Mouse (Mus musculus) layer of hippocampus, adult 11-12 months (tissue): Measurements from ENCODE around the gene Cnn3.

Experiments used
- DNase-seq: peaks from one replicate; pipeline ENCODE4 v3.0.0; 2022; ENCODE audit warnings: low spot score

Gene Cnn3

DNA sequence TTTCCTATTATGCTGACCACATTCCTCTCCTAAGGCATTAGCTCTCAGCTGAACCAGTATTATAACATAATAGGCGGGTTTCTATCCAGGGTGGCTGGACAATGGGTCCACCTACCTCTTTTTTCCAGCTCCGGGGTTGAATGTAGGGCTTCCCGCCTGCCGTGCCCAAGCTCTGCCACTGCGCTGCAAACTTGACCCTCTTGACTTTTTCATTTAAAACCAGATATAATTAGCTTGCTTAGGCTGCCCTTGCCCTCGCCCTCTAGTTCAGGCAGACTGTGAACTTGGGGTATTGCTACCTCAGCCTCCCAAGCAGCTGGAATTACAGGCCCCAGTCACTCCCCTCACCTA is 8.1 kb upstream of the Cnn3 start:
- no peak for DNase-seq

DNA sequence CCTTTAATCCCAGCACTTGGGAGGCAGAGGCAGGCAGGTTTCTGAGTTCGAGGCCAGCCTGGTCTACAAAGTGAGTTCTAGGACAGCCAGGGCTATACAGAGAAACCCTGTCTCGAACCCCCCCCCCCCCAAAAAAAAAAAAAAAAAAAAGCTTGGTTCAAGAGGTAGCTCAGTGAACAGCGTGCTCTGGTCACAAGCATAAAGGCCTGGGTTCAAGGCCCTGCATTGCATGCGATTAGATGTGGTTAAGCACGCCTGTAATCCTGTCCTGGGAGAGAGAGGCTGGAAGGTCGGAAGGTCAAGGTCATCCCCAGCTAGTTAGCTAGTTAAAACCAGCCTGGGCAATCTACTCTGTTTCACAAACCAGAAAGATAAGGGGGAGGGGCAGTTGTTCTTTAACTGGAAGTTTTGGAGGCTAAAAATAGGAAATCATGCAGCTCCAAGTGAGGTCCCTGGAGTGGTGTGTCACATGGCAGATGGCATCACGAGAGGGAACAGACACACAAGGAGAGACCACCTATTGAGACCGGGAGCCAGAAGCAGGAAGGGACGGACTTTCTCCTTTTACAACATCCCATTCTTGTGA is 7.4 kb upstream of the Cnn3 start:
- no peak for DNase-seq

DNA sequence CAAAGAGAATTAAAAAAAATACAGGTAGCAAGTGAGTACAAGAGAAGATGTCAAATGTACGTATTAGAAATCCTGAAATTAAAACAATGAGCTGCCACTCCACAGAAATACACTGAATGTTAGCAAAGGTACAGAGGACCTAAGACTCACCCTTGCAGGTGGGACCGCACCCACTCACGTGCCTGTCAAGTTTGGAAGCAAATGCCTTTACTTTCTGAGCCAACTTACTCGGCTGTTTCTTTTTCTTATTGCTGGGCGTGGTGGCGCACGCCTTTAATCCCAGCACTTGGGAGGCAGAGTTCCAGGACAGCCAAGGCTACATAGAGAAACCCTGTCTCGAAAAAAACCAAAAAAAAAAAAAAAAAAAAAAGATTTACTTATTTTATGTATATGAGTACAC is 3.9 kb upstream of the Cnn3 start:
- no peak for DNase-seq

DNA sequence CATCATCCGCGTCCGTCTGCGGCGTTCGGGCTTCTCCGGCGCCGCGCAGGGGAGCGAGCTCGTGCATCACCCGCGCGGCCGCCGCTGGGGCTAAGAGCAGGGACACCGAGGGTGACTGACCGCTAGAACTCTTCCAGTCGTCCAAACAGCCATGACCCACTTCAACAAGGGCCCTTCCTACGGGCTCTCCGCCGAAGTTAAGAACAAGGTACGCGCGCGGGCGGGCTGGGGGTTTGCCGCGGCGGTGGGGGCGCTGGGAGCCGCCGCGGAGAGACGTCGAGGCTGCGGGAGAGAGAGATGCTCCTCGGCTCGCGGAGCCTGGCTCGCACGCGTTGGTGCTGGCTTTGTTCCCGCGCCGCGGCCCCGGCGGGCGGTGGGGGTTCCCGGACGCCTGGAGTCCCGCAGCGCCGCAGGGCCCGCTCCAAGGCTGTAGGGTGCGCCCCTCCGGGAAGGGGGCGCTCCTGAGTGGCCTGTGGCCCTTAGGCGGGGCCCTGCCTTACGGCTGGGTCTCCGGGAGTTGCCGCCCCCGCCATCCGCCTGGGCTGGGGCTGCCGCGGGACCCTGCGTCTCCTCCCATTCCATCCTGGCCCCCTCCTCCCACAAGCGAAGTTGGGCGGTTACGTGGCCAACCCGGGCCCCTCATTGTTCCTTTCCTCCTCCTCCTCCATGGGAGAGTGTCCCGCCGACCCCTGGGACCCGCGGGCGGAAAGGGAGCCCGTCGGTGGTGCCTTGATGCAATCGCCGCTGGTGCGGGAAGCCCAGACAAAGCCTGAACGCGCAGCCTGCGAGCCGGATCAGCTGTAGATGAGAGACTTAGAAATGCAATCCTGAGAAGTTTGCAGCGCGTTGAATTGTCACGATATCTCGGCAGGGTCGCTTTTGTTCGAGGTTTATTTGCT is 573 bp downstream of the Cnn3 start:
- peak; percentile 70 for DNase-seq

DNA sequence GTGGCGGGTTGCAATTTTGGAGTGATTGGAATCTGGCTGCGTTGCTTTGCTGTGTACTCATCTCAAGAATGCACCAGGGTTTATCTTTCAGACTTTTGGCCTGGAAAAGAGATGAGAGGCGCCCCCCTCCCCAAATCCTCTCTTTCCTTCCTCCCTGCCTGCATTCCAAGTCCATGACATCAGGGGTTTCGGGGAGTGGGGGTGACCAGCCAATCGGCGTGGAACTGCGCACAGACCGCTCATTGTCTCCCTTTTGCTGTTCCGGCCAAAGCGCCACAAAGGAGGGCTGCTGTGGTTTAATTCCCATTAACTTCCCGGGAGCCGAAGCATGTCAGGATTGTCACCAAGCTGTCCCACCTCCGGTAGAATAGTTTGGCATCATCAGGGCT is 1.2 kb downstream of the Cnn3 start:
- DNase-seq, result peak; percentile 61

DNA sequence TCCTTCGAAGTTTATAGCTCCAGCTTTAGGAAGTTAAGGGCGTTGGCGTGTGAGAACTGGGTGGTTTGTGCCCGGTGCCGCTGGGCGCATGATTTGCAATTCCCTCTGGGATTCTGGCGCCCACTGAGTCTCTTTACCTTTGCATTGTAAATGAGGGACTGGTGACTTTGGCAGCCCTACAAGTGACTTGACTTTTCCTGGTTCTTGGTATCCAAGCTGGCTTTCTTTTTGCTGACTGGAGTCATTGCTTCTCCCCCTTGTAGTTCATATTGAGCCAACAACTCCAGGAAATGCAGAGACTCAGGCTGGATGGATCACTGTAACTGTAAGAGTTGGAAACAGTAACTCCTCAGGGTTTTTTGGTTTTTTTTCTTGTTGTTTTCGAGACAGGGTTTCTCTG is 1.9 kb downstream of the Cnn3 start:
- DNase-seq, result no peak

DNA sequence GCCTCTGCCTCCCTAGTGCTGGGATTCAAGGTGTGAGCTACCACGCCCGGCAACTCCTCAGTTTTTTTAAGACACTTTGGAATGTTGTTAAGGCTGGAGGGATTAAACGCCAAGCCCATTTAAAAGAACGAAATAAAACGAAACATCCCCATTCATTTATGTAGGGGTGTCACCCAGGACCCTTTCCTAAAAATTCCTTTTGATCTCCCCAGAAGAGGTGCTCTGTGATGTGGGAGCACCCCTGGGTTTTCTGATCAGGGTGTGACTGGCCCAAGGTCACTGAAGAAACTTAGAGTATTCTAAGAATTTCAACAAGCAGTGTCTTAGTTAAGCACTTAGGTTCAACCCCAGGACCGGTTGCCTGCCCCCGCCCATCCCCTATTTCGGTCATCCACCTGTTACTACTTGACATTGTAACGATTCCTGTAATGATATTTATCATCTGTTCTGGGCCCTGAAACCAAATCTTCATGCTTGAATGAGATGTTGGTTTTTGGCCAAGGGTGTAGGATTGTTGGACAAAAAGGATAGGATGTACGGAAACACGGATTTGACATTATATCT is 2.5 kb downstream of the Cnn3 start:
- DNase-seq, result no peak

DNA sequence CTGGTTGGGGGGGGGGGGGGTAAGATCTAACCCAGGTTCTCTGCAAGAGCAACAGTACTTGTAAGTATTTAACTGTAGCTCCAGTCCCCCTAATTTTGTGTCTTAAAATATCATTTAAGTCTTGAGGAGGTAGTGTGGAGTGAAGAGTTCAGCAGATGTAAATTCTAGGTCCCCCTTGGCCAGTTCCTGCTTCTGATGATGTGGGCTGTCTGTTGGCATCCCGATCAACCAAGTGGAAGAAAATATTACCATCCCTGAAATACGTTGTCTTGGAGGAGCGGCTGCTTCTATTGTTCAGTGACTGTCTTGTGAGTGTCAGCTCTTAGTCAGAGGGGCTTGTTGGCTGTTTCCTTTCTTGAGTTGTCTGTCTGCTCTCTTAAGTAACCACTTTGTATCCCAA is 3.2 kb downstream of the Cnn3 start:
- no peak for DNase-seq

DNA sequence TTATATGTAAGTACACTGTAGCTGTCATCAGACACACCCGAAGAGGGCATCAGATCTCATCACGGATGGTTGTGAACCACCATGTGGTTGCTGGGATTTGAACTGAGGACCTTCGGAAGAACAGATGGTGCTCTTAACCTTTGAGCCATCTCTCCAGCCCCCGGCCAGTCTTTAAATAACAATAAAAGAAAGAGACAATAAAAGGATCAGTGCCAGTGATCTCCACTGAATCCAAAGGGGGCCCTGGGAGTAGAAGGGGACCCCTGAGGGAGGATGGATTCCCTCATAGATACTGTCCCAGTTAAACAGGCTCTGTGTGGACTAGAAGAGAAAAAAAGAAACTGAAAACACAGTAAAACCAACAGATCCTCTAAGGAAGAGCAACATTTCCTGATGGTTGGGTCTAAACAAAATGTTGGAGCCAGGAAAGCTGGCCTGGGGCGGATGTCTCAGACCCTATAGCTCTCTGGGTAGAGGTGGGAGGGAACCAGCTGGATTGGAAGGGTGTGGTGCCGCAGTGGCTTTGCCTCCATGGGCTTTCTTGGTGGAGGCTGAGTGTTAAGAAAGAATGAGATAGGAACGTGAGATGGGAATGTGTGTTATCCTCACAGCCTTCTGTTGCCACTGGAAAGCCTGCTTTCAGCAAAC is 4.1 kb downstream of the Cnn3 start:
- DNase-seq, result no peak

DNA sequence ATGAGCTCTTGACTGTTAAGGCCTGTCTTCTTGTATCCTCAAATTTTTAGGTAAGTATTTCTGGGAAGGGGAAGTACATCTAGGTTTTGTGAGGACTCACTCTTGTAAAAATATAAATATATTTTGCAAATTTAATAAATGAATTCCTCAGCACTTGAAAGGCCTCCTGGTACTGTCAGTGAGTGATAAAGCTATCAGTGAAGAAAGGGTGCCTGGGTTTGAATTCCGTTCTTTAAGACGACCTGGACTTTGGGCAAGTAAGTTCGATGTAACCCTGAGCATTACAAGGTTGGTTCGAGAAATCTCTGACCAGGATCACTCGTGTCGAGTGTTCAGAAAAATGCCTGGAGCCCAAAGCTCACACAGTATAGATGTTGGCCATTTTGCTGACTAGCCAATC is 7.1 kb downstream of the Cnn3 start:
- no peak for DNase-seq

DNA sequence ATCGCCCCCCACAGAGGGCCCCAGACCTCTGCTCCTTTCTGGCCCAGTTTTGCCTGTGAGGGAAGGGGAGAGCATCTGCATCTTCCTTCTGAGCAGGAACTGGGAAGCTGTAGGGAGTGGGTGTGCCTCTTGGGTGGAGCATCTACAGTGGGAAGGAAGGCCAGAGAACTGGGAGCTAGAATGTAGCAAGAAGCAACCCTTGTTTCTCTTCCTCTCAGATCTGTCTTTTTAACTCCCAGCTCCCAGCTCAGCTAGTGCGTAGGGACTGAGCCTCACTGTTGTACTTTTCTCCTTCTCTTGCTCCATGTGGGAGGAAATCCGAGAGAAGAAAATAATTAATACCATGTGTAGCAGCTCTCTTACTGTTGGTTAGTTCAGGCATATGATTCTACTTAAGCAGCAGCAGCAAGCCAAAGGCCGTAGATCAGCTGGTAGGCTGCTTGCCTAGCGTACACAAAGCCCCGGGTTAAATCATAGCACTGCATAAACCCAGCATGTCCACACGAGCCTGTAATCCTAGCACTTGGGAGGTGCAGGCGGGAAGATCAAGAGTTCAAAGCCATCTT is 7.8 kb downstream of the Cnn3 start:
- DNase-seq, result no peak

DNA sequence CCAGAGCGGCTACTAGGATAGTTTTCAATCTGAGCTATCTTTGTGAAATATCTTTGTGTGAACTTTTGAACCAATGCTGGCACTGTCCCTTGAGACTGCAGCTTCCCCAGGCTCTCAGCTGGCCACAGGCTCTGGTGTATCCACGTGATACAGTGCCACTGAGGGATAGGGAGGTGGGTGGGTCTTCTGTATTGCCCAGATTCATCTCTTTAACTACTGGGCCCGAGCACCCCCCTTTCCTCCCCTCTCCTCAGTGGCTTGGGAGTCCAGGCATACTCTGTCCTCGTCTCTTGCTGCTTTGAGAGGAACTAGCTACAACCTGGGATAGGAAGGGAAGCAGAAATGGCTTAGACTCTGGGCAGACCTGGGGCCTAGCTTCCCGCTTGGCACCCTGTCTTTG is 9.0 kb downstream of the Cnn3 start:
- DNase-seq, result no peak

DNA sequence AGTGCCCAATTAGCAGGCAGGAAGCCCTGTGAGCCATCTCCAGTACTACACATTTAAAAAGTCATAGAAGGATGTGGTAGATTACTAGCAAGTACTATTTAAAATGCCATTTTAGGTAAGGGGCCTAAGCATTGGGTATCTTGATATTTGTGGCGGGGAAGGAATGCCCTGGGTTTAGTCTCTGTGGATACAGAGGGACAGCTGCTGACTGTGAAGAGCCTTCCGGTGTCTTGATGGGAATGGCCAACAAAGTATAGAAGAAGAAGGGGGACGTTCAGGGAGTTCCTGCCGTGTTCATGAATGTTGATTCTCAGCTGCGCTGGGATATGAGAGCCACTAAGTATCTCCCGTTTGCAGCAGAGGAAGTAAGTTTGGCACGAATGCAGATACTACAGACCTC is 10.8 kb downstream of the Cnn3 start:
- DNase-seq, result no peak

DNA sequence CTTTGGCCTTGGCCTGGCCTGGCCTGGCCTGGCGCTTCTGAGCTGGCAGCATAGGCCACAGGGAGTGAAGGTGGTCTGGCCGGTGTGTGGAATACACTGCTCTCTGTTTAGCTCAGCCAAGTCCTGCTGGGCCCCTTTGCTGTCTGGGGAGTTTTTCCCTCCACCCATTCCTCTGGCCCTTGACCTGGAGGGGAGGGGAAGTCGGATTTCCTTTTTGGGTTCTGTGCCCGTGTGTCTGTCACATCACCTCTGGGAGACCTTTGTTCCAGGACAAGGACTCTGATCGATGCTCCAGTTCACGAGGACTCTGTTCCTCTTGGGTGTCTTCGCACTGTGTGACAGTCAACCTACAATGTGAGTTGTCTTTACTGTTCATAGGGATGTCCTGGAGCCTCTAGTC is 11.7 kb downstream of the Cnn3 start:
- no peak for DNase-seq

DNA sequence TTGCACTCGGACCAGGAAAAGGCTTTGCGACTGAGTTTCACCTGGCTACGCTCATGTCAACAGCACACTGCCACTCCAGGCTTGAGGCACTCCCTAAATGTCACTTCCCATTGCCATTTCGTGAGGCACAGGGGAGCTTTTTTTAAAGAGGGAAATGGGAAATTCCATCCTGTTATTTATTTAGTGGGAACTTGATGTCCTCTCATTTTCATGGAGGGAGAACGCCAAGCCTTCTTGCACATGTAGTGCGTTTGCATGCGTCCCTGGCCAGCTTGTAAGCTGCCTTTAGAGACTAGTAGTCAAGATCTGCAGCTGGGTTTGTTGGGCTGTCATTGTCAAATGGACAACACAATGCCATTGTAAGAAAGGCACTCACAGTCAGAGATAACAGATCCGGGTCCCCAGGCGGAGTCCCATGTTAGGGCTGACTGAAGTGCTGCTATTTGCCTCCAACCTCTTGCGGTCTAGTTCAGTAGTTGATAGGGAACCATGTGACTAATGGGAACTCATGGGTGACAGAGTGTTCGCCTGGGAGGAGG is 13.4 kb downstream of the Cnn3 start:
- no peak for DNase-seq

DNA sequence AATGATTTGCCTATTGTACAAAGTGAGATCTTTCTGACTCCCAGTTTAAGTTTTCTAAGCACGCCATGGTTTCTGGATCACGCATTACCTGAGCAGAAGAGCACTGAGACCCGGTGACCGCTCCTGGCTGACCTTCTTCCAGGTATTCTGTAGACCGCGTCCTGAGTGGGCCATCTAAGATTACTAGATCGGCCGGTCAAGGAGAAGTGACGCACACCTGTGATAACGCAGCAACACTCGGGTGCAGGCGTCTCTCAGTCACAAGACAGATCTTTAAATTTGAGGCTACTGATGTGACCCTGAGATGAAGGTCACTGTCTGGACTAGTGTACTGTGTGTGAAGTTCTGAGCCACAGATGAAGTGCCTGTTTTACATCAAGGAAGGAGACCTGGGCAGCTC is 15.2 kb downstream of the Cnn3 start:
- DNase-seq, result no peak

DNA sequence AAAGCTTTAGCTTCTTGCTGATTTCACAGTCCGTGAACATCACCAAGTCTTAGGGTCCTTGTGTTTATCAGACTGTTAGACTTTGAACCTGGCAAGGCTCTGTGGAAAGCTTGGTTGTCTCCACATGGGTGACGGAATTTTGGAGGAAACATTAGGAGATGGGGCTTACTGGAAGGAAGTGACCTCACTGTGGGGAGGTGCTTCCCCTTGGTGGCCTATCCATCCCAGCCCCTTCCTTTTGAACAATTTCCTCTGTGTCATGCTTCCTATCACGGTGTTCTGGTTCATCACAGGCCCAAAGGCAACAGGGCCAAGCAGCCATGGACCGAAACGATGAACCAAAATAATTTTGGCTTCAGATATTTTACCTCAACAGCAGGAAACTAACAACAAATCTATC is 16.0 kb downstream of the Cnn3 start:
- DNase-seq, result no peak

DNA sequence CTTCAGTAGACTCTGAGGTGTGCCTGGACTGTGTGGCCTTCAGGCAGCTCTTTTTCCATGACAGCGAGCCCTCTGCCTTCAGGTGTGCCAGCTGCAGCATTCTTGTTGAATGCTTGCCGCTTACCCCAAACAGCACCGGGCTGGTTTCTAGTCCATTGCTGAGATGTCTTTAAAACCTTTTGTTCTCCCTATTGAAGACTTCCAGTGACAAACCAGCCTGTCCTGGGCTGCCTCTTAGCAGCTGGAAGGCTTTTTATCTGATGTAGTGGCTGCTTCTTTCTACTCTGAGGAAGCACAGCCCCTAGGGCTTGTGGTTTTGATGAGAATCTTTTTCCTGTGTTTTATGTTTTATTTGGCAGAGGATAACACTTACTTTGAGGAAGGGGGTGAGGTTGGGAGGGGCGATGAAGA is 17.6 kb downstream of the Cnn3 start:
- DNase-seq, result no peak

DNA sequence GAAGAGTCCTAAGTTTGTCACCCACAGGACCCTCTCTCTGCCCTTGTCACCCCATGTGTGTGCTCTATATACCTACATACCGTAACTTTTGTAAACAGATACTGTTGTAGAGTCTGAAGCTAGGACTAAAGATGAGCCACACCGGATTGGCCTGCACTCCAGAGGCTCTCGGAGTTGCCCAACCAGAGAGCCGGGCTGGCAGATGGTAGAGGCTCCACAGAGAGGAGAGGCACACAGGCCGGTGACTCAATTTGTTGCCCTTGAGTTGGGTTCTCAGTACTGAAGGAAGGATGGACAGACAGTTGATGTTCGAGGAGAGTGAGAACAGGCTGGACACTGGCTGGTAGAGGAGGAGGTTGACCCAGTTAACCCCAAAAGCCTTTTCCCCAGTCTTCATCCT is 18.1 kb downstream of the Cnn3 start:
- no peak for DNase-seq

DNA sequence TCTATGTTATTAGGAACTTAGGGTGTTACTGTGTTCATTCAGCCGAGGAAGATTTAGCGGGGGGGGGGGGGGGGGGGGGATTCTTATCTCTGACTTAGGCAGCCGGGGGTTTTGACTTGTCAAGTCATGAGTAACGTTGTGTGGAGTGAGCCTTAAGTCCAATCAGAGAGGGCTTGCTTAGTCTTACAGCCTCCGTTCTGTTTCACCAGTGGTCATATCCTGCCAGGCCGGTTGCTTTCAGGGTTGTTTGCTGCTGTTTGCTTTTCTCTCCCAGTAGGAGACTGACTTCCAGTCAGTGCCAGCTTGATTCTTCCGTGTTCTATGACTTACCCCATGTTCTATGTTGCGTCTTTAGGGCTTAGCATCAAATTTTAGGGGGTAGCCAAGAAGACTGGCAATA is 20.2 kb downstream of the Cnn3 start:
- no peak for DNase-seq

DNA sequence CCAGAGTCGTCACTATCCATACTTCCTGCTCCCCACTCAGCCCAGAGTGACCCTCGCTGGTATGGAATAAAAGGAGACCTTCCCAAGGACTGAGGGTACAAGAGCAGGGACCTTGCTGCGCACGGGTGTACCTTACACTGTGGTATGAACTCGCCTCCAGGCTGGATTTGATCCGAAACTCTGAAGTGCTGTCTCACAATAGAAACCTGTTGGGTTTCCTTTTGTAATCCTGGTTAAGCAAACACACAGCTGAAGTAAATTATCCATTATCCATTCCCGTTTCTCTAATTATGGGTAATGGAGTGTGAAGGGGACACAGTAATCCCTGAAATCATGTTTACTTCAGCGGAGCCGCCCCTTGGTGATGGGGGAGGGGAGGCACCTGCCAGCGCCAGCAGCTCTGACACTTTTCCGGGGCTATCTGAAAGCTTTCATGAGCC is 21.8 kb downstream of the Cnn3 start:
- DNase-seq, result no peak

DNA sequence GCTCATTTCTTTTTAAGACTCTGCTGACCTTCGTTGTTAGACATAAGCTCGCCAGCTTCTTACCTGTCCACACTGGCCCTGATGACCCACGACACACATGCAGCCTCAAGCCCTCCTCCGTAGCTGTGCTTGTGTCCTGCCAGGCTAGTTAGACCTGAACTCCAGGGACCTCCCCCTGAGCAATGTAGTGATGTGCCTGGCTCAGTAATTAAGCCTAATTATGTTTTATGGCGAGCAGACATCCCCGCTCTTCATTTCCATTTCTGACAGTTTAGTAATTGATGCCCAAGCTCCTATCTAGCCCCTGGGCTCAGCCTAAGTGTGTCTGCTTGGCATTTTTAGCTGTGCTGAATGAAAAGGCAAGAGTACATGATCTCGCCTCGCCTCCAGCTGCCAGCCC is 22.3 kb downstream of the Cnn3 start:
- DNase-seq, result no peak

DNA sequence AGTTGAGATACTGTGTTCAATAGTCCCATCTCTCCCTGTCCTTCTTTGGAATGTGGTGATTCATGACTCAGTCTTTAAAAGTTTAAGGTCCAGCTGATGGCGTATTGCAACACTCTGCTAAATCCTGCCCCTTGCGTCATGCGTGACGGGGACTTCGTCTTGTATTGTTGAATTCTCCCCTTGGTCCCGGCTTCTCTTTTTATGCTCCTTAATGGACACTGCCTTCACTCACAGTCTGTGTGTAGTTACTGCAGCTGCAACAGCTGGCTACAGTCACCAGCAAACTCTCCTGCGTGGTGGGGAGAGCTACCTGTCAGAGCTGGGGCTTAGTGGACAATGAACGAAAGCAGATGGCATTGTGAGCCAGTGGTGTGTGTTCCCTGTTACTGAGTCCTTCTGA is 23.2 kb downstream of the Cnn3 start:
- no peak for DNase-seq
